Mouse (Mus musculus): ENCODE measurements at regions not wholly inside any gene's neighbourhood (a gene's known extent, or its start where the extent isn't known, plus 50 kb on each side); places are given as distances from the start of the nearest gene placed in this dataset.

DNA sequence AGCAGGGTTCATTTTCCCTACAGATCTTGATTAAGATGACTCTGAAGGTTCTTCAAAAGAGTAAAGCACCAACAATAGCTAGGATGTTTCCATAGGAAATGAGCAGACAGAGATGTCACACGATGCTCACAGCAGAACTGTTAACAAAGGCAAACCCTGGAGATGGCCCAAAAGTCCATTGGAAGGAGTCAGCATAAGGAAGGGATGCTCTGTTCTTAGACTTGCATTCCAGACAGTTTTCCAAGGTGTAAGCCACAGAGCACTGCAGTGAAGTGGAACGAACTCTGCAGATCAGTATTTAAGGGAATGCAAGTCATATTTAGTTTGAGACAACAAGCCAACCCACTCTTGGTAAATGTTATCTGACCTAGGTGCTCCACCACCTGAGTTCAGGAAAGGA lies 93.9 kb upstream of the Glra1 start:
- no peak for TF ChIP-seq CTCF (IDR thresholded peaks at IDR 0.05; ENCODE audit: low read depth, low read length)
- no peak for TF ChIP-seq POLR2A (IDR thresholded peaks at IDR 0.05; ENCODE audit: extremely low read depth, insufficient read depth, low read length)

Data from liver, adult 2 months (tissue).